Mouse (Mus musculus) stomach, embryonic 14.5 days (tissue): Measurements from ENCODE around the gene Itgad. TPM values are rescaled to one million over a fixed set of nuclear protein-coding genes. Genes with fewer than 3 reads are reported as not detected.
"Not testable (repeated sequence)": the region's sequence is repeated elsewhere in the genome, so short reads cannot be mapped to it uniquely, and the experiment has no call there.

Experiments
- ATAC-seq: fragments of 200-750 bp; cut with Nextera tagmentation; 2 replicates; pipeline ENCODE4 v1.8.0; 2017; ENCODE audit warnings: low read depth, moderate TSS enrichment; ENCODE audit not compliant: insufficient number of reproducible peaks, insufficient read depth, low FRiP score
- H3K27ac ChIP-seq: fragments of 300-500 bp; sonication (generic); 2 replicates; pipeline ENCODE4 v1.5.1; 2014; ENCODE audit warnings: mild to moderate bottlenecking, low read length, moderate library complexity, mixed read lengths
- H3K27me3 ChIP-seq: fragments of 300-500 bp; sonication (generic); 2 replicates; pipeline ENCODE4 v1.6.1; 2014; ENCODE audit warnings: low read length, control low read depth, mixed read lengths; ENCODE audit not compliant: control insufficient read depth, insufficient read depth
- H3K36me3 ChIP-seq: fragments of 300-500 bp; sonication (generic); 2 replicates; pipeline ENCODE4 v1.6.1; 2014; ENCODE audit warnings: mild to moderate bottlenecking, control low read depth, low read length, moderate library complexity, mixed read lengths; ENCODE audit not compliant: control insufficient read depth, insufficient read depth
- H3K4me1 ChIP-seq: fragments of 300-500 bp; sonication (generic); 2 replicates; pipeline ENCODE4 v1.6.1; 2014; ENCODE audit warnings: low read length, control low read depth, mixed read lengths; ENCODE audit not compliant: control insufficient read depth, insufficient read depth
- H3K4me2 ChIP-seq: fragments of 300-500 bp; sonication (generic); replicated peaks from 2 replicates; pipeline ENCODE4 v1.6.1; 2014; ENCODE audit warnings: low read depth, low read length, control low read depth
- H3K4me3 ChIP-seq: fragments of 300-500 bp; sonication (generic); 2 replicates; pipeline ENCODE4 v1.5.1; 2014; ENCODE audit warnings: low read depth, low read length, control low read depth
- H3K9ac ChIP-seq: fragments of 300-500 bp; sonication (generic); replicated peaks from 2 replicates; pipeline ENCODE4 v1.6.1; 2014; ENCODE audit warnings: low read depth, mild to moderate bottlenecking, control low read depth, low read length, moderate library complexity, mixed read lengths
- H3K9me3 ChIP-seq: fragments of 300-500 bp; sonication (generic); 2 replicates; pipeline ENCODE4 v1.6.1; 2016; ENCODE audit warnings: low read depth, low read length, control low read depth; ENCODE audit not compliant: control insufficient read depth
- WGBS: fragments of 180-500 bp; shearing (Covaris S2); extraction: QIAGEN DNeasy Blood & Tissue Kit; methylation state at CpG from one replicate; pipeline ENCODE4 v1.1.7; 2014; 5-methylcytosine and 5-hydroxymethylcytosine counted together
- polyA plus RNA-seq: library from polyadenylated mRNA; unstranded; fragments of >200 nt; fragmentation: Nextera tagmentation; extraction: Ambion mirVana; gene quantifications from 2 replicates; pipeline ENCODE4 v1.2.1, GENCODE M21; 2014

Itgad gene
- polyA plus RNA-seq, 1 experiment from 2014 or later, result not detected

- H3K9ac ChIP-seq, H3K27ac ChIP-seq, H3K27me3 ChIP-seq, H3K4me1 ChIP-seq, H3K9me3 ChIP-seq, H3K4me3 ChIP-seq, H3K4me2 ChIP-seq, ATAC-seq, H3K36me3 ChIP-seq: not testable (repeated sequence)
- 71% methylated on average over 8 of the region's 8 CpGs for WGBS
These were observed 4.6 kb downstream of the Itgad start for GRCm38 (mm10) chr7:128158688-128159354.

- no peak for ATAC-seq
- Histone ChIP-seq H3K4me1 (no peaks in the 10 kb centered on the region), H3K27ac (no peak overlapping the region), H3K4me2 (no peak overlapping the region), H3K36me3 (no peaks in the 10 kb centered on the region), H3K9ac (no peak overlapping the region), H3K9me3 (no peaks in the 10 kb centered on the region), H3K4me3 (no peak overlapping the region), H3K27me3 (no peaks in the 10 kb centered on the region)
- 92% methylated on average over 4 of the region's 4 CpGs for WGBS
These were observed 9.8 kb downstream of the Itgad start for GRCm38 (mm10) chr7:128164001-128164400.

GRCm38 (mm10) chr7:128166391-128166790 lies 12.2 kb downstream of the Itgad start:
- no peak for ATAC-seq
- 68% methylated on average over 7 of the region's 7 CpGs for WGBS
- H3K4me1 ChIP-seq, result no peaks in the 10 kb centered on the region
- no peak overlapping the region for H3K9ac ChIP-seq
- H3K4me2 ChIP-seq, result no peak overlapping the region
- no peaks in the 10 kb centered on the region for H3K9me3 ChIP-seq
- H3K27me3 ChIP-seq, result no peaks in the 10 kb centered on the region
- H3K27ac ChIP-seq, result no peak overlapping the region
- H3K4me3 ChIP-seq, result no peak overlapping the region
- no peaks in the 10 kb centered on the region for H3K36me3 ChIP-seq

- no peak for ATAC-seq
- H3K27ac ChIP-seq, result no peak overlapping the region
- WGBS, result 70% methylated on average over 3 of the region's 3 CpGs
- no peak overlapping the region for H3K9ac ChIP-seq
- H3K4me1 ChIP-seq, result no peaks in the 10 kb centered on the region
- no peaks in the 10 kb centered on the region for H3K9me3 ChIP-seq
- H3K27me3 ChIP-seq, result no peaks in the 10 kb centered on the region
- H3K4me3 ChIP-seq, result no peak overlapping the region
- H3K4me2 ChIP-seq, result no peak overlapping the region
- no peaks in the 10 kb centered on the region for H3K36me3 ChIP-seq
These were observed 15.8 kb downstream of the Itgad start for GRCm38 (mm10) chr7:128169996-128170395.

GRCm38 (mm10) chr7:128178385-128178784 lies 24.2 kb downstream of the Itgad start:
- H3K36me3 ChIP-seq, result no peaks in the 10 kb centered on the region
- H3K9ac ChIP-seq, result no peak overlapping the region
- H3K27me3 ChIP-seq, result no peaks in the 10 kb centered on the region
- no peaks in the 10 kb centered on the region for H3K4me1 ChIP-seq
- H3K4me2 ChIP-seq, result no peak overlapping the region
- no peak overlapping the region for H3K27ac ChIP-seq
- no peaks in the 10 kb centered on the region for H3K9me3 ChIP-seq
- WGBS, result 67% methylated on average over 2 of the region's 2 CpGs
- no peak for ATAC-seq
- no peak overlapping the region for H3K4me3 ChIP-seq

GRCm38 (mm10) chr7:128180126-128180525 lies 25.9 kb downstream of the Itgad start:
- Histone ChIP-seq H3K4me1 (no peaks in the 10 kb centered on the region), H3K27me3 (no peaks in the 10 kb centered on the region), H3K9ac (no peak overlapping the region), H3K36me3 (no peaks in the 10 kb centered on the region), H3K27ac (no peak overlapping the region), H3K9me3 (no peaks in the 10 kb centered on the region), H3K4me2 (no peak overlapping the region), H3K4me3 (no peak overlapping the region)
- WGBS, result 67% methylated on average over 7 of the region's 7 CpGs
- no peak for ATAC-seq

- 61% methylated on average over 6 of the region's 6 CpGs for WGBS
- Histone ChIP-seq H3K9ac (no peak overlapping the region), H3K4me1 (no peaks in the 10 kb centered on the region), H3K4me2 (no peak overlapping the region), H3K27ac (no peak overlapping the region), H3K27me3 (no peaks in the 10 kb centered on the region), H3K36me3 (no peaks in the 10 kb centered on the region), H3K9me3 (no peaks in the 10 kb centered on the region), H3K4me3 (no peak overlapping the region)
- no peak for ATAC-seq
These were observed 26.4 kb downstream of the Itgad start for GRCm38 (mm10) chr7:128180546-128180945.

GRCm38 (mm10) chr7:128181691-128182090 lies 27.5 kb downstream of the Itgad start:
- H3K4me2 ChIP-seq, result no peak overlapping the region

GRCm38 (mm10) chr7:128201607-128202006 lies 47.4 kb downstream of the Itgad start:
- Histone ChIP-seq H3K4me2 (no peak overlapping the region), H3K27me3 (no peaks in the 10 kb centered on the region), H3K9me3 (no peaks in the 10 kb centered on the region), H3K4me3 (no peak overlapping the region), H3K27ac (no peak overlapping the region), H3K4me1 (no peaks in the 10 kb centered on the region), H3K9ac (no peak overlapping the region), H3K36me3 (no peaks in the 10 kb centered on the region)
- 88% methylated on average over 9 of the region's 9 CpGs for WGBS
- no peak for ATAC-seq

More at GRCm38 (mm10) chr7:128181691-128182090, 27.5 kb downstream of the Itgad start:
- Histone ChIP-seq H3K9ac (no peak overlapping the region), H3K27me3 (no peaks in the 10 kb centered on the region), H3K36me3 (no peaks in the 10 kb centered on the region), H3K4me3 (no peak overlapping the region), H3K4me1 (no peaks in the 10 kb centered on the region), H3K27ac (no peak overlapping the region), H3K9me3 (no peaks in the 10 kb centered on the region)
- no peak for ATAC-seq
- WGBS, result 93% methylated on average over 10 of the region's 10 CpGs
